Comparison of ENCODE assay signal across 17 mouse cellular contexts in the genomic region with DNA sequence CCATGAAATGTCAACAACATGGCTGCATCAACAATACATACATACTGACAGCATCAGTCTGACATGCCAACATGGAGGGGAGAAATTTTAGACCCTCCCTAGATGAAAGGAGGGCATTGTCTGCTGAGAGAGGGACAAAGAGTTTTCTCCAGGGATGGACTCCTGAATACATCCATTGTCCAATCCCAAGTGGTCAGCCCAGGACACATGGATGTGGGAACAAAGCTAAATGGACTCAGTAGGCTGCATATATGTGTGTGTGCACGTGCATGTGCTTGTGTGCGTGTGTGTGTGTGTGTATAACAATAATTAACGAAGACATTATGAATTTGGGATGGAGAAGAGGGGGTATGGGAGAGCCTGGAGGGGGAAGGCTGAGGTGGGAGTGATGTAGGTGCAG. TPM values are rescaled to one million over a fixed set of nuclear protein-coding genes. Genes with fewer than 3 reads are reported as not detected.
"Had no signal": no experiment of that assay in that cellular context is flagged by ENCODE, and none has a peak within 500 bp of the region (broad histone marks: within the 10 kb centered on the region; RNA-seq: fewer than 3 reads in every experiment).

No protein-coding gene starts in this region.

- H3K4me3 ChIP-seq: left cerebral cortex, adult 2 months; limb, embryonic 12.5 days; liver, embryonic 13.5 days; midbrain, embryonic 12.5 days; neural tube, embryonic 13.5 days had no signal

- ATAC-seq: intestine, embryonic 16.5 days; liver, postnatal 0 days; midbrain, embryonic 16.5 days had no signal

- H3K27me3 ChIP-seq: limb, embryonic 12.5 days; liver, embryonic 13.5 days; midbrain, embryonic 12.5 days; neural tube, embryonic 13.5 days had no signal

- H3K27ac ChIP-seq: limb, embryonic 12.5 days; liver, embryonic 13.5 days; midbrain, embryonic 12.5 days; neural tube, embryonic 13.5 days had no signal

- DNase-seq: kidney, adult 2 months; kidney, postnatal 25 days; liver; liver, embryonic 13.5 days; liver, postnatal 0 days; right cerebral cortex, postnatal 4 days; spleen, adult 18-20 months; thymus, postnatal 4 days had no signal

- H3K4me1 ChIP-seq: limb, embryonic 12.5 days; liver, embryonic 13.5 days; midbrain, embryonic 12.5 days; neural tube, embryonic 13.5 days had no signal

- H3K9ac ChIP-seq: limb, embryonic 12.5 days; liver, embryonic 13.5 days; liver, postnatal 0 days; midbrain, embryonic 12.5 days; neural tube, embryonic 13.5 days had no signal

- H3K9me3 ChIP-seq: limb, embryonic 12.5 days; liver, embryonic 13.5 days; midbrain, embryonic 12.5 days; neural tube, embryonic 13.5 days had no signal

- H3K4me2 ChIP-seq: limb, embryonic 12.5 days; liver, embryonic 13.5 days; midbrain, embryonic 12.5 days; neural tube, embryonic 13.5 days had no signal

RNA-seq across cellular contexts. Expression of gene Actg2, which starts 9.7 kb away (rescaled TPM):
- total RNA-seq: layer of hippocampus, adult 18-20 months; left cerebral cortex, adult 2 months; left cerebral cortex, postnatal 36 days; megakaryocyte-erythroid progenitor cell, adult 5-6 weeks had no signal
